Mouse (Mus musculus) liver, embryonic 14.5 days (tissue): Measurements from ENCODE around the gene Olfr1410.

ENCODE experiments used
- CTCF ChIP-seq: IDR thresholded peaks from 2 replicates; pipeline ENCODE4 v1.5.1; 2016; ENCODE audit warnings: antibody characterized with exemption, low read depth, control low read depth
- EP300 ChIP-seq: IDR thresholded peaks from 2 replicates; pipeline ENCODE4 v1.6.1; 2016; ENCODE audit warnings: antibody characterized with exemption, low read depth

DNA sequence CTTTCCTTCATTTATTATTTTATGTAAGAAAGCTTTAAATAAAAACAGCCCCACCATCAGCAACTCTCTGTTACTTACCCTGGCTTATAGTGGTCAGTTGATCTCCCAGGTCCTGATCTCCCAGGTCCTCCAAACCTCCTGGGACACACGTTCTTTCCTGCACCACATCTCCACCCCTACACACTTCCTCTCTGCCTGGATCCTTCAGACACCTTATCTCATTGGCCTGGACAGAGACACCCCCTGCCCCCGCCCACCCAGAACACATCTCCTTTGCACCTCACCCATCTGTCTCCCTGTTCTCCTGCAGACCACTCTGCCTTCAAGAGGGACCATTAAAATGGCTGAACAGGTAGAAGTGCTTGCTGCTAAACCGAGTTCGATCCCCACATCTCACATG is 41.4 kb downstream of the Olfr1410 start:
- TF ChIP-seq CTCF (no peak), EP300 (no peak)
